Mouse (Mus musculus): Measurements from ENCODE around the gene Arhgef1. TPM values are rescaled to one million over a fixed set of nuclear protein-coding genes. Genes with fewer than 3 reads are reported as not detected.
A peak's percentile ranks its signal among the peaks of the same experiment; 100 is the strongest.
"Not testable (repeated sequence)": the region's sequence is repeated elsewhere in the genome, so short reads cannot be mapped to it uniquely, and the experiment has no call there.

The Arhgef1 gene
- total RNA-seq, 2 experiments from 2014 or later: 21.0 to 23.8 TPM

DNA sequence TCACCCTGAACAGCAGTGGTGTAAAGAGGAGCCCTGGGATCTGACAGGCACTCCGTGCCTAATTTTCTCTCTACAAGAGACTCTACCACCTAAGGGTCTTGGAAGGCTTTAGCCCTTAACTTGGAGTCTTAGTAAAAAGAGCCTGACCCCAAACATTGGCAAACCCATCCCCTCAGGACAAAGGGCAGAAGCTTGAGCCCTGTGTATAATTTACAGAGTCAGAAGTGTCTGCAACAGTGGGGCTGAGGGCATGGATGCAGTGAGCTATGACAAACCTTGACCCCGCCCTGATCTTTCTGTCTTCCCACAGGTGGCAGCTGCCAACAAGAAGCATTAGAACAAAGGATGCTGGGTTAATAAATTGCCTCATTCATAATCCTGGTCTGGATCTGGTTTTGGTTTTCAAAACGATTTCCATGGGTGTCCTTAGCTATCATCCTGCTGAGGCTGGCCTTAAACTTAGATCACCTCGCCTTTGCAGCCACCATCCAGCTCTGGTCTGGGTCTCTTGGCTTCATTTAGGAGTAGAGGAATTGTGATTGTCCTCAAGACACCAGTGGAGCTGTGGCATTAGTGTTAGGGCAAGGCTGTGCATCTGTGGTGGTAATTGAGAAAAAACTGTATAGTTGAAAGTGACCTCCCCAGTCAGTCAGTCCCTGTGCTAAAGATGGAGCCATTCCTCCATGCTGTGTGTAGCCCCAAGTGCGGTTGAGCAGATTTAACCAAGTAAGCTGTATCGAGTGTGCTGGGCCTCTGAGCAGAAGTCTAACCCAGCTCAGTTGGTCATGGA lies 13.1 kb upstream of the Arhgef1 start:
- DNase-seq (ENCODE audit: low spot score): no peak

DNA sequence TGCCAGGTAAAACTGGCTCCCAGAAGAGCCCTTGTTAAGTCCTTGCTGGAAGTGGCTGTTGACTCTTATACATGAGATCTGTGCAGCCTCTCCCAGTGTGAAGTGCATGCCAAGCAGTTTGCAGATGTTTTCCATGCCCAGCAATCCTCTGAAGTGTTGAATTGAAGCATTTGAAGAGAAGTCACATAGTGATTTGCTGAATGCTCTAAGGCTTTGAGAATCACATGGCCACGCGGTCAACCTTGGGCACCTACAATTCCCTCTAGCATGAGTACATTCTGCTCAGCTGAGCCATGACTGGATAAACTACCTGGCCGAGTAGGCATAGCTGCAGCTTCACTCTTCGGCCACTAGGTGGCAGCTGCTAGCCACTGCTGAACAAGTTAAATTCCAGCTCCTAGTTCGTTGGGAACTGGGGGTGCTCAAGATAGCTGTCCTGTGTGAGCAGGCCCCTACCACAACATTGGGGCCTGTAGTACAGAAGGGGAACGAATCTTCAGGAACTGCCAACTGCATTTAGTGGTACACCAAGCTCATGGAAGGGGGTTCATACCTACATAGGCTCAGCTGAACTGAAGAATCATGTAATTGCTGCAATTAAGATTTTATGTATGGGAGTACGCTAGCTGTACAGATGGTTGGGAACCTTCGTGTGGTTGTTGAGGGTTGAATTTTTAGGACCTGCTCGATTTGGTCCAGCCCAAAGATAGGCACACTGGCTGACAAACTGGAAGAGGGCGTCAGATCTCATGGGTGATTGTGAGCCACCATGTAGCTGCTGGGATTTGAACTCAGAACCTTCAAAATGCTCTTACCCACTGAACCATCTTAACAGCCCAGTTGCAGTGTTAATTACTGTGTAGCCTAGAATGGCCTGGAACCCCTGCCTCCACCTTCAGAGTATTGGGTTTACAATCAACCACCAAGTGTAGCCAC lies 12.2 kb upstream of the Arhgef1 start:
- DNase-seq (ENCODE audit: low spot score): peak; percentile 75

DNA sequence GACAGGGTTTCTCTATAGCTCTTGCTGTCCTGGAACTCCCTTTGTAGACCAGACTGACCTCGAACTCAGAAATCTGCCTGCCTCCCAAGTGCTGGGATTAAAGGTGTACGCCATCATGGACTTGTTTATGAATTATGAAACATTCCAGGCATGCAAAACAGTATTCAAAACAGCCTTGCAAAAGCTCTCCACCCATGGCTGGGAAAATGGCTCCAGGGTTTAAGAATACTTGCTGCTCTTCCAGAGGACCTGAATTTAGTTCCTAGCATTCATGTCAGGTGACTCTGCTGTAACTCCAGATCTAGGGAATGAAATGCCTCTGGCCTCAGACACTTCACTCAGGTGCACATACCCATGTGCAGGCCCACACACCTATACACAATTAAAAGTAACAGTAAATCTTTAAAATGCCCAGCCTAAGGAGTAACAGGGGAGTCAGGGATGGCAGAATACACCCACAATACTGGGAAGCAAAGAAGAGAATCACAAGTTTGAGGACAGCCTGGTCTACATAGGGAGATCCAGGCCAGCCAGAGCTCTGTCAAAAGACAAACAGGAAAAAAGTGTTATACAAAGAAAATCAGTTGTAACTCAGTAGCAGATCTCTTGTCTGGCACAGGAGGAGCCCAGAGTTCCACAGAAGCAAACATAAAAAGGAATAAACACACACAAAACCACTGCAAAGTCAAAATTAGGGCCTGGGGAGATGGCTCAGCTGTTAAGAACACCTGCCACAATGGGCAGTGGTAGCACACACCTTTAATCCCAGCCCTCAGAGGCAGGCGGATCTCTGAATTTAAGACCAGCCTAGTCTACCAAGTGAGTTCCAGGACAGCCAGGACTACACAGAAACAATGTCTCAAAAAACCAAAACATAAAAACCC lies 11.2 kb upstream of the Arhgef1 start:
- no peak for DNase-seq (ENCODE audit: low spot score)

DNA sequence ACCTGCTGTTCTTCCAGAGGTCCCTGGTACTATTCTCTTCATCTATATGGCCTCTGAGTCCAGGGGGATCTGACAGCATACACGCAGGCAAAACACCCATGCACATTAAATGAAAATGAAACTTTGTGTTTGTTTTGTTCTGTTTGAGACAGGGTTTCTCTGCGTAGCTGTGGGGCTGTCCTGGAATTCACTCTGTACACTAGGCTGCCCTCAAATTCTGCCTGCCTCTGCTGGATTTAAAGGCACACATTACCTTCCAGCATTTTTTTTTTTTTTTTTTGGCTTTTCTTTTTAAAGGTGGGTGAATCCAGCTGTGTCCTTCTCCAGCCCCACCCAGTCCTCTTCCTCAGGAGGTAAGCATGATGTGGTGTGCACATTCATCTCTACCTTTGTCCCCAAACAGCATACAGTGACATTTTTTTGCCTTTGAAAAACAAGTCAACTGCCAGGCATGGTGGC lies 10.6 kb upstream of the Arhgef1 start:
- no peak for DNase-seq (ENCODE audit: low spot score)

DNA sequence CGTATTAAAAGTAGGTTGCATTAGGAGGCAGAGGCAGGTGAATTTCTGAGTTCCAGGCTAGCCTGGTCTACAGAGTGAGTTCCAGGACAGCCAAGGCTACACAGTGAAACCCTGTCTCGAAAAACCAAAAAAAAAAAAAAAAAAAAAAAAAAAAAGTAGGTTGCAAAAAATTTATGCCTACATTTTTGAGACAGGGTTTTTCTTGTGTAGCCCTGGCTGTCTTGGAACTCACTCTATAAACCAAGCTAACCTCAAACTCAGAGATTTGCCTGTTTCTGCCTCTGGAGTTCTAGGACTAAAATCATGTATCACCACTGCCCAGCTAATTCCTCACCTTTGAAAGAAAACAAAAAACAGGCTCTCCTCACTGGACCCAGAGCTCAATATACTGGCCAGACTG lies 7.0 kb upstream of the Arhgef1 start:
- not testable (repeated sequence) for DNase-seq (ENCODE audit: low spot score)

DNA sequence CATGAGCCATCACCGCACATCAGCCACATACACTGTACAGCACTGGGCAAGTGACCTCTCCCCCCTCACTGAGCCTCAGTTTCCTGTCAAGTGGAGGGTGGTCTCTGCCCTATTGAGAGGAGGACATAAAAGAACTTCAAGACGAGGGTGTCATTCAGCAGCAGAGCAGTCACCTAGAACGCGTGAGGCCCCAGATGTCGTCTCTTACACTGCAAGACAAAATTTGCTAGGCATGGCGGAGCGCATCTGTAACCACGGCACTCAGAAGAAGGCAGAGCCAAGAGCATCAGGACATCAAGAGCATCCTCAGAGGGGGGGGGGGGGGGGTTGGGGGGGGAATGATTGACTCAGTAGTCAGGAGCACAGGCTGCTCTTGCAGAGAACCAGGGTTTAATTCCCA lies 6.4 kb upstream of the Arhgef1 start:
- DNase-seq (ENCODE audit: low spot score): no peak

DNA sequence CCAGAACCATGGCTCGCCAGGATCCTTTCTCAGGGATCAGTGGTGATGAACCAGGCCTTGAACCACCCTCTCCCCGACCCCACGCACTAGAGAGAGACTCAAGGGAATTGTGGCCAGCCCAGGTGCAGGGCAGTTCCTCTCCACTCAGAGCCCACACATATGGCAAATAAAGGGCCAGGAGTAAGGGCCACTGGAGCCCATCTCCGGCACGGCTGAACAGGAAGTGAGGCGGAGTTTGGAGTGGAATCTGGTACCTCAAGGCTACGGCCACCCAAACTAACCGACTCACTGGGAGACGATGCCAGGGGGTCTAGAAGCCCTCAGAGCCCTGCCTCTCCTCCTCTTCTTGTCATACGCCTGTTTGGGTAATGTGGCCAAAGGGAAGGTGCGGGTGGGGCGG lies 5.5 kb upstream of the Arhgef1 start, which contains the start of gene Cd79a:
Gene Cd79a (plus strand): TSS at position 158 of the 400 bp plus-strand sequence.
- DNase-seq (ENCODE audit: low spot score): no peak

DNA sequence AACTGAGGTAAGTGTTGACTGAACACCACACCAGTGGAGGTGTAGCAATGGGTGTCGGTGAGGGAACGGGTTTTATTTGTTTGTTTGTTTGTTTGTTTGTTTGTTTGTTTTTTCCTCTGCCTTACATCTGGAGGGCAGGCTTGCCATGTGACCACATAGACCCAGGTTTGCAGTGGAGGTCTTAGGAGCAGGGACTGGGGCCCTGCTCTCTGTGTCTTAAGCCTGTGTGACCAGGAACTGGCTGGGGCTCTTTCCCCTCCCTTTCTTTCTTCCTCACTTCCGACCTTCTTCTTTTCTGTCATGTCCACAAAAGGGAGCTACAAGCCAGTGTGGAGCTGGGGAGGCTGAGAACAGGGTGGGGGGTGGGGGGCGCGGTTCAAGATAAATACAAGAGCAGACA lies 4.8 kb upstream of the Arhgef1 start:
- no peak for DNase-seq (ENCODE audit: low spot score)

DNA sequence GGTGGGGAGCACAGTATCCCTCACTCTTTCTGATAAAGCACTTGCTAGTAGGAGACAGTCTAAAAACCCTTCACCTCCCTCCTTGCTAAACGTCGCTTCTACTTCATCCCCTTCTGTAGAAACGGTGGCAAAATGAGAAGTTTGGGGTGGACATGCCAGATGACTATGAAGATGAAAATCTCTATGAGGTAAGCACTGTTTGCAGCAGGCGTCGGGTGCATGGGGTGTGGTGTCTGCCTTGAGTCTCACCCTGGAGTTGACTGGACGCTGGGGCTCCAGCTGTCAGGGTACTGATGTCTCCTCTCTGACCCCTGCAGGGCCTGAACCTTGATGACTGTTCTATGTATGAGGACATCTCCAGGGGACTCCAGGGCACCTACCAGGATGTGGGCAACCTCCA lies 1.6 kb upstream of the Arhgef1 start:
- DNase-seq (ENCODE audit: low spot score): no peak

DNA sequence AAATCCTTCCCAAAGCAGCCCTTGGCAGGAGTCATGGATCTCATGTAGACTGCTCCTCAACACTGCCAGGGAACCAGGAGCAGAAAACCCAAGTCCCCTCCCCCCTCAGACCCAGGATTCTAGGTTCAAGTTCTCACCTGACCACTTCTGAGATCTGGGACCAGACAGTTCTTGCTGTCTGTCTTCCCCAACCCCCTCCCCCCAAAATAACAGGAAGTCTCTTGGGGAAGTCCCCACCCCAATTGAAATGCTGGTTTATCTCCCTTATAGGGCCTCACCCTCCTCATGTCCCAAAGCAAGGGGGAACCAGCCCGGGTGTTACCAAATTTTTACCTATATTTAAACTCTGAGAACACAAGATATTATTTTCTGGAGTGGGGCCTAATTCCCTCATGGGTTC lies 870 bp upstream of the Arhgef1 start:
- DNase-seq (ENCODE audit: low spot score): no peak

DNA sequence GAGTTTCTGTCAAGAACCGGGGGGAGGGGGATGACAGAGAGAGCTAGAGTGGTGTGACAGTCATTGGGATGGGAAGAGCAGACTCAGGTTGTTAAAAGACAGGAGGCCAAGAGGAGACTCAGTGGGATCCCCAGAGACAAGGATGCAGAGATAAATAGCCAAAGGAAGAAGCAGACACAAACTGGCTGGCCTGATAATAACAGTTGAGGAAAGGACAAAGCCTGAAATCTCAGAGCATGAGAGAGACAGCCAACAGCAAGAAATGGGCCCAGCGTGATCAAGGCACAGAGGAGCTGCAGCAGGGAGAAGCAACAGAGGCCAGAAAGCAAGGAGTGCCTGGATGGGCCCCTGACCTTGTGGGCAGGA lies 465 bp upstream of the Arhgef1 start:
- DNase-seq (ENCODE audit: low spot score): no peak

DNA sequence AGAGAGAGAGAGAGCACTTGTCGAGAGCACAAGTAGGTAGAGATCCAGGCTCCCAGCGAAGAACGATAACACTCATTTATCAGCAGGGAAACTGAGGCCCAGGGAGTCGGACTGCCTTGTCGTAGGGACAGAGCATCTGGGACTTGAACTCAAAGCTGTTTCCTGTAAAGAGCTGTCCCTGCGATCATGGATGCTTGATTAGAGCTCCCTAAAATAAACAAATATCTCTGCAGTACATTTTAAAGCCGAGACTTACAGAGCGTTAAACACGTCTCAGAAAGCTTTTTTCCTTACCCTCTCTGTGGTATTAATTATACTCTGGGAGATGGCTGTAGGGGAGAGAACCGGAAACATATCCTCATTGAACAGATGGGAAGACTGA lies 723 bp downstream of the Arhgef1 start:
- DNase-seq (ENCODE audit: low spot score): no peak

DNA sequence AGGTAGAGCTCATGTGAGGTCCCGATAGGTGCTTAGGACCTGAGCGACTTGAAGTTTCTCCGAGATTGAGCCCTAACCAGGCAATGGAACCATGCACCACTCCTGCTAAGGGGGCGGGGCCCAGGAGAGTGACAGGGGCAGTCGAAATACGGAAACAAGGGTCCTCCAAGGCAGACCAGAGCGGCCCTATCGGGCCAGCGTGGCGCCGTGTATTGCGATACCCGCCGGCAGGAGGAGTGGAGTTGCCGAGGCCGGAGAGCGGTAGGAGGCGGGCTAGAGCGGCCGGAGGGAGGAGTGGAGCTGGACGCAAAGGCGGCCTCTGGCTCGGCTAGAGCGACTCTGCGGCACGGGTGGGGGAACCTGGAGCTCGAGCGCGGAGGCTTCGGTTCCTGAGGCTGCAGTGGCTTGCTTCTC lies 1.4 kb downstream of the Arhgef1 start:
- peak; percentile 98 for DNase-seq (ENCODE audit: low spot score)

DNA sequence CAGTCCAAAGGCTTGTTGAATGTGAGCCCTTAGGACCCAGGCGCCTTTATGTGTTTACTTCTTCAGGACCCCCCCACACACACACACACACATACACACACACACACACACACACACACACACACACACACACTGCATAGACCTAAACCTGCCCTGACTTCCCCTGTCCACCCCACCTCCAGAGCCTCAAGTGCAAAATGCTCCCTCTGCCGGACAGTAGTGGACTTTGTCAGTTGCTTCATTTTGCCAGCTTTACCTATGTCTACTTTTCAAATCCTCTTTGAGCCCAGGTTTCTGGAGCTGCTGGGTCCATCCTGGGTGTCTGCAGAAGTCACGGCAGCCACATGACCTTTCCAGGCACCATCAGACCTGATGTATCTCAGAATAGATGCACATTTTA lies 2.2 kb downstream of the Arhgef1 start:
- DNase-seq (ENCODE audit: low spot score): peak; percentile 52

DNA sequence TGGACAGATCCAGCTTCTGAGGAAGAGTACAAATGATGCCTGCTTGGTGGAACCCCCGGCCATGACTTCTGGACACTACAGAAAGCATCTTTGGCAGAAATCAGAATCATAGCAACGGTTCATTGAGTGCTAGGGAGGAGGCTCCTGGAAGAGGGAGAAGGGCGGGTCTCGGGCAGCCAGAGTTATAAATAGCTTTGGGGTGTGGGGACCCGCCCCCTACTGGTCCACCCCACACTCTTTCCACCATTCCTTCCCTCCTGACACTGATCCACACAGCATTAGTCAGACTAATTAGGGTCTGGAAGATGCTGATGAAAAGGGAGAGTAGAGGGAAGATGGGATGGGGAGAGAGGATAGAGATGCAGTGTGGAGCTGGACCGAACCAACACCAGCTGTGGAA lies 3.8 kb downstream of the Arhgef1 start:
- DNase-seq (ENCODE audit: low spot score): no peak

DNA sequence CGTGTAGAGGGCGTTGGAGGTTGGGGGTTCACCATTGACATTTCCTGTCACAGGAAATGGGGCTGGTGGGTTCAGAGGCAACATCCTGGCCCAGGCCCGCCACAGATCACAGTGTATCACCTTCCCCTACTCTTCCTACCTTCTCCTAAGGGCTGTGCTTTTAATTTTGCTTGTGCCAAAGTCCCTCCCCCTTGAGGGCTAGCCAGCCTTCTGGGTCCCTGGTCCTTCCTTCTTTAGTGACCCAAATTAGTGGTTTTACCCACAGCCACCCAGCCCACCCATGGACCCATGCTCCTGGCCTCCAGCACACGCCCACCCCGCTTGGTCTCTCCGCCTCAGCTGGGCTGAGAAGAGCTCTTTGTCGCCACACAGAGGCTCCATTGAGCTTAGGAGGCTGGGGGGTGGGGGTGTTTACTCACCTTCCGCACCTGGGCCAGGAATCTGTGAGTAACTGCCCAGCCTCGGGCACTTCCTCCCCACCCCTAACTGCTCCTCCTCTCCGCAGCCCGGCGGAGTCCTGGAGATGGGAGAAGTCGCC lies 4.6 kb downstream of the Arhgef1 start:
- no peak for DNase-seq (ENCODE audit: low spot score)

DNA sequence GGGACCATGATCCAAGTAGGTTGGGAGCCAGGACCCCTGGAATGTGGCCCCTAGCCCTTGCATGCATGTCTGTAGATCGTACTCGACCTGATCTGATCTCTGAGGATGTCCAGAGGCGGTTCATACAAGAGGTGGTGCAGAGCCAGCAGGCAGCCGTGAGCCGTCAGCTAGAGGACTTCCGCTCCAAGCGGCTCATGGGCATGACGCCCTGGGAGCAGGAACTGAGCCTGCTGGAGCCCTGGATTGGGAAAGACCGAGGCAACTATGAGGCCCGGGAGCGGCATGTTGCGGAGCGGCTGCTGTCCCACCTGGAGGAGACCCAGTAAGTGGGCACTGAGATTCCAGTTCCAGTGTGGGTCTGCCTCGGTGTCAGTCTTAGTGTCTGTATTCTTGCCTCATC lies 9.8 kb downstream of the Arhgef1 start:
- no peak for DNase-seq (ENCODE audit: low spot score)

DNA sequence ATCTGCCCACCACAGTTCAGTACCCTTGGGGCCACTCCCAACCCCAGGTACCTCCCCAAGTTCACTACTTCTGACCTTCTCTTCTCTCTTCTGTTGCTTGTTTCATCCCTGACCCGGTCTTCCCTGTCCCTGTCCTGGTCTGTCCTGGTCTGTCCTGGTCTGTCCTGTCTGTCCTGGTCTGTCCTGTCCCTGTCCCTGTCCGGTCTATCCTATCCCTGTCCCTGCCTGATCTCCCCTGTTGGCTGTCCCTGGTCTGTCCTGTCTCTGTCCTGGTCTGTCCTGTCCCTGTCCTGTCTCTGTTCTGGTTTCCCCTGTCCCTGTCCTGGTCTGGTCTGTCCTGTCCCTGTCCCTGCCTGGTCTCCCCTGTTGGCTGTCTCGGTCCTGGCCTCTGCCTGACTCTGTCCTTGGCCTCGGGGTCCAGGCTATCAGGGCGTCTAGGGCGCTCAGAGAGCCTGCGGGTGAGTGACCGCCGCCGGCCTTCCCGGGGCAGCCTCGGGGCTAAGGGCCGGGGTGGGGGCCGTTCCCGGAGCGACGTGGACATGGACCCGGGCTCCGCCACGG lies 16.1 kb downstream of the Arhgef1 start:
- no peak for DNase-seq (ENCODE audit: low spot score)

DNA sequence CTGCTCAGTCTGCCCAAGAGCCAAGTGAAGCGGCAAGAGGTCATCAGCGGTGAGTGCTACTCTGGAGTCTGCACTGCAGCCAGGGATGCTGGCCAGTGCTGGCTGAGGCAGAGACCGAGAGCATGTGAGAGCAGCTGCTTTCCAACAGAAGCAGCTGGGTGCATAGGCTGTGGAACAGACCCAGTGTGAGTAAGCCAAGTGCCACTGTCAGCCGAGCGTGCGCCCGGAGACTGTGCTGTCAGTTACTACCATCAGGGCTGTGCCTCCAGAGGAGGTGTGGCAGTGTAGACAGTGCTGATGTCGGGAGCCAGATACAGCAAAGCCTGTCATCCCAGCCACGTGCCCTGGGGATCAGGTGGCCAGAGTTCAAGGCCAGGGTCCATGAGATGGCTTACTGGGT lies 17.0 kb downstream of the Arhgef1 start:
- DNase-seq (ENCODE audit: low spot score): peak; percentile 79

DNA sequence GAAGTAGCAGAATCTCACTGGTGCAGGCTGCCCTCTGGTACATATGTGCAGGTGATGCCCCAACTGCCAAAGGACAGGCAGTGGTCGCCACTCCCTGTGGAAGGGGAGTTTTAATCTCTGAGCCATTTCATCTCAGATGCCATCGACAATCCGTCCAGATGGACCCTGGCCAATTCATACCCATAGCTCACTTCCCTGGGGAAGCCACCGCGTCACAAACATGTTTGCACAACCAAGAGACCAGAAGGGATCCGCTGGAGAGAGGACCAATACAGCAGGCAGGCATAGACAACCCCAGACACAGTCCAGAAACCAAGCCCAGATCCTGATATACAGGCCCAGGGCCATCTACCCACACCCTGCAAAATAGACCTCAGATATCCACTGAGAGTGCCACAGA lies 27.8 kb downstream of the Arhgef1 start:
- no peak for DNase-seq (ENCODE audit: low spot score)

DNA sequence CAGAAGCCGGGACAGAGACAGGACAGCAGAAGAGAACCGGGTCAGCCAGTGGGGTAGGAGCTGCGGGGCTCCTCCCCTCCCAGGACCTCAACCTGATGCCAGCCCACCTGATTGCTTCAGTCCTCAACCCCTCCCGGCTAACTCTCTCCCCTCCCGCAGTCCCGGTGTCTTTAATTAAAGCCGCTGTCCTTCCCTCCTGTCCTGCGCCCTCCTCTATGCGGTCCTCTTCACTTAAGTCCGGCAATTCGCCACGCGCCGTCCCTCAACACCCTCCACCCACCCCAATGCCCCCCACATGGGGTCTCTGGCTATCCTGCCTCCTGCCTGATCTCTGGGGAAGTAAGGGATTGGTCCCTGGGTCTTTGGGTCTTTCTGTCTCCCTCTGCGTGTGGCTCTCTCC lies 28.9 kb downstream of the Arhgef1 start:
- no peak for DNase-seq (ENCODE audit: low spot score)
